Mouse (Mus musculus) embryonic facial prominence, embryonic 15.5 days (tissue): ENCODE data around the gene Diras1. TPM values are rescaled to one million over a fixed set of nuclear protein-coding genes. Genes with fewer than 3 reads are reported as not detected.

Experiments
- ATAC-seq: fragments of 200-750 bp; cut with Nextera tagmentation; 2 replicates; pipeline ENCODE4 v1.8.0; 2017; ENCODE audit warnings: low read depth, moderate TSS enrichment; ENCODE audit not compliant: insufficient number of reproducible peaks, low FRiP score, low TSS enrichment
- H3K27ac ChIP-seq: fragments of 300-500 bp; sonication (generic); replicated peaks from 2 replicates; pipeline ENCODE4 v1.5.1; 2015; ENCODE audit warnings: mild to moderate bottlenecking, inconsistent platforms
- H3K27me3 ChIP-seq: fragments of 300-500 bp; sonication (generic); 2 replicates; pipeline ENCODE4 v1.6.1; 2015; ENCODE audit warnings: inconsistent platforms
- H3K36me3 ChIP-seq: fragments of 300-500 bp; sonication (generic); 2 replicates; pipeline ENCODE4 v1.6.1; 2015; ENCODE audit warnings: mild to moderate bottlenecking, inconsistent platforms
- H3K4me1 ChIP-seq: fragments of 300-500 bp; sonication (generic); 2 replicates; pipeline ENCODE4 v1.6.1; 2015; ENCODE audit warnings: inconsistent platforms
- H3K4me2 ChIP-seq: fragments of 300-500 bp; sonication (generic); replicated peaks from 2 replicates; pipeline ENCODE4 v1.6.1; 2015; ENCODE audit warnings: mild to moderate bottlenecking, inconsistent platforms
- H3K4me3 ChIP-seq: fragments of 300-500 bp; sonication (generic); replicated peaks from 2 replicates; pipeline ENCODE4 v1.5.1; 2015; ENCODE audit warnings: mild to moderate bottlenecking, inconsistent platforms
- H3K9ac ChIP-seq: fragments of 300-500 bp; sonication (generic); 2 replicates; pipeline ENCODE4 v1.6.1; 2015; ENCODE audit warnings: inconsistent platforms
- H3K9me3 ChIP-seq: fragments of 300-500 bp; sonication (generic); replicated peaks from 2 replicates; pipeline ENCODE4 v1.6.1; 2016; ENCODE audit warnings: inconsistent platforms
- WGBS: fragments of 180-500 bp; shearing (Covaris S2); methylation state at CpG from one replicate; pipeline ENCODE4 v1.1.7; 2015; 5-methylcytosine and 5-hydroxymethylcytosine counted together
- polyA plus RNA-seq: library from polyadenylated mRNA; unstranded; fragments of >200 nt; fragmentation: Nextera tagmentation; extraction: Ambion mirVana; gene quantifications from 2 replicates; pipeline ENCODE4 v1.2.1, GENCODE M21; 2015

The Diras1 gene
- polyA plus RNA-seq, 1 experiment from 2014 or later = 1.9 TPM

DNA sequence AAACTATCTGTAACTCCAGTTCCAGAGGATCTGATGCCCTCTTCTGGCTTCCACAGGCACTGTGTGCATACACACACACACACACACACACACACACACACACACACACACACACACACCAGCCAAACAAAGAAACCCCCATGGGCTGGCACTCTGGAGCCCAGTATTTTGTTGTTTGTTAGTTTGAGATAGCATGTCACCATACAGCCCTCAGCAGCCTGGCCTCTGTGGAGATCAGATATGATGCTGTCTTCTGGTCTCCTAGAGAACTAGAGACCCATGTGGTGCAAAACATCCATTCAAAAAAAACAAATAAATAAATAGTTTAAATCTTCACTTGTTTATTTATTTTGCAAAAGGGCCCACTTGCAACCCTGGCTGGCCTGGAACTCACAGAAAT is 2.8 kb upstream of the Diras1 start:
- Histone ChIP-seq H3K27ac (no peak overlapping the region), H3K9ac (no peak overlapping the region), H3K36me3 (peaks cover 30% of the 10 kb centered on the region), H3K27me3 (peaks cover 28% of the 10 kb centered on the region), H3K4me3 (no peak overlapping the region), H3K9me3 (no peaks in the 10 kb centered on the region), H3K4me2 (no peak overlapping the region), H3K4me1 (peaks cover 8% of the 10 kb centered on the region)
- no peak for ATAC-seq

DNA sequence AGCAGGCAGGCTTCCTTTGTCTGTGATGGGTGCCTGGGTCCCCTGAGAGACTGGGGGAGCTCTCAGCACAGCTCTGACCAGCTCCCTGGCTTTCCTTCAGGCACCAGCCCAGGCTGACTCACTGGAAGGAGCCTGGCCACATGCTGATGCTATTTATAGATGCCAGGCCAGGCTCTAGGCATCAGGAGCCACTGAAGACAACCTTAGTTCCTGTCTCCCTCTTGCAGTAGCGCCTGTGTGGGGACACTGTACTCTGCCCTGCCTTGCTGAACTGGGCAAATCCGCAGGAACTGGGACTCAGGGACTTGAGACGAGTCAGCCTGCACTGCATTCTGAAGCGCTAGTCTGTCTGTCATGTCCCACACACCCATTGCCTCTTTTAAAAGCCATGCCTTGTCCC is 1.9 kb upstream of the Diras1 start:
- H3K4me2 ChIP-seq = no peak overlapping the region
- peaks cover 8% of the 10 kb centered on the region for H3K4me1 ChIP-seq
- no peak for ATAC-seq
- H3K4me3 ChIP-seq = no peak overlapping the region
- H3K36me3 ChIP-seq = peaks cover 22% of the 10 kb centered on the region
- no peak overlapping the region for H3K9ac ChIP-seq
- H3K27me3 ChIP-seq = peaks cover 34% of the 10 kb centered on the region
- H3K27ac ChIP-seq = no peak overlapping the region
- WGBS = 52% methylated on average over 4 of the region's 4 CpGs
- no peaks in the 10 kb centered on the region for H3K9me3 ChIP-seq

DNA sequence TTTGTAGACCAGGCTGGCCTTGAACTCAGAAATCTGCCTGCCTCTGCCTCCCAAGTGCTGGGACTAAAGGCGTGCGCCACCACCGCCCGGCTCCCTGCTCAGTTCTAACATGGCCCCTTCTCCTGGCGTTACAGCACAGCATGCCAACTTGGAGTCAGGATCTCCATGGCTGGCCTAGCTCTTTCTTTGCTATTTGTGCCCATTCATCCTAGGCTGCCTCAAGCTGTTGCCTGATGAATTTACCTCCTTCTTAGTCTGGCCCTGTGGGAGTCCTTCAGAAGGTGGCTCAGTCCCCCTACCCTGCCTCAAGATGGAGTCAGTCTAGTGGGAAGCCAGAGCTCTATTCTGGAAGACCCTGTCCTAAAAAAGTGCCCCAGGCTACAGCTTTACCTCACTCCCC is 1.4 kb upstream of the Diras1 start:
- Histone ChIP-seq H3K9me3 (no peaks in the 10 kb centered on the region), H3K27me3 (peaks cover 39% of the 10 kb centered on the region), H3K36me3 (peaks cover 18% of the 10 kb centered on the region), H3K27ac (no peak overlapping the region), H3K9ac (no peak overlapping the region), H3K4me2 (no peak overlapping the region), H3K4me1 (peaks cover 10% of the 10 kb centered on the region), H3K4me3 (no peak overlapping the region)
- ATAC-seq = no peak
- 97% methylated on average over 5 of the region's 5 CpGs for WGBS

GRCm38 (mm10) chr10:81025047-81025621 is 328 bp downstream of the Diras1 start:
- H3K4me2 ChIP-seq = peak overlapping the region; percentile 53
- H3K9ac ChIP-seq = no peak overlapping the region
- peak; percentile 27; the same call in 1 of the 2 replicates for ATAC-seq
- peaks cover 12% of the 10 kb centered on the region for H3K4me1 ChIP-seq
- 0 out of 2 replicates have a peak, but pooled peaks cover under 1% of the 10 kb centered on the region for H3K36me3 ChIP-seq
- no peak overlapping the region for H3K27ac ChIP-seq
- peaks cover 46% of the 10 kb centered on the region for H3K27me3 ChIP-seq
- H3K4me3 ChIP-seq = peak overlapping the region; percentile 34
- no peaks in the 10 kb centered on the region for H3K9me3 ChIP-seq
- WGBS = 3% methylated on average over 37 of the region's 43 CpGs

DNA sequence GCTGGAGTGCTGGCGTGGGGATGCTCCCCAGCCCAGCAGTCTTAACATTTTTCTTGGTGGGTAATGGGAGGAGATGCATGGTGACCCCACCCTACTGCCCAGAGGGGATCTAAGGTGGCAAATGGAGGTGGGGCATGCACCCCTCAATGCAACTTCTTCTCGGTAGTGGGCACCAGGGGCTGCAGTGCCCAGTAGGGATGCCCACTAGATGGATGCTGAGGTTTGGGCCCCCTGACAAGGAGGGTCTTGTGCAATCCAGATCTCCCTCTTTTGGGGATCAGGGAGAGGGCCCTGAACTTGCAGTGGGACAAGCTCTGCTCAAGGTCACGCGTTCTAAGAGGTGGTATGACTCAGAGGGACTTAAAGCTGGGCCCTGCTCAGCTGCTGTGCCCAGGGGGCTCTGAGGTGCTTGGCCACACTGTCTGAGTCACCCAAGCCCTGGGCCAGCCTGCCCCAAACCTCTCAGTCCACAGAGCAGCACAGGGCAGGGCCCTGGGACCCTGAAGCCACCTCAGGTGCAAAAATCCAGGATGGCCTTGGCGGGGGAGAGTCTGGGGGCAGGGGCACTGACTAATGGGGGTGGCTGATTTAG is 1.0 kb downstream of the Diras1 start:
- H3K36me3 ChIP-seq = no peaks in the 10 kb centered on the region
- H3K27ac ChIP-seq = no peak overlapping the region
- no peak overlapping the region for H3K4me2 ChIP-seq
- no peak overlapping the region for H3K4me3 ChIP-seq
- H3K9ac ChIP-seq = no peak overlapping the region
- ATAC-seq = 0 out of 2 replicates have a peak, but pooled peaks have one; percentile 10
- no peaks in the 10 kb centered on the region for H3K9me3 ChIP-seq
- peaks cover 46% of the 10 kb centered on the region for H3K27me3 ChIP-seq
- 64% methylated on average over 5 of the region's 5 CpGs for WGBS
- H3K4me1 ChIP-seq = peaks cover 12% of the 10 kb centered on the region

GRCm38 (mm10) chr10:81022744-81023143 is 2.7 kb downstream of the Diras1 start:
- 65% methylated on average over 8 of the region's 8 CpGs for WGBS
- peaks cover 46% of the 10 kb centered on the region for H3K27me3 ChIP-seq

DNA sequence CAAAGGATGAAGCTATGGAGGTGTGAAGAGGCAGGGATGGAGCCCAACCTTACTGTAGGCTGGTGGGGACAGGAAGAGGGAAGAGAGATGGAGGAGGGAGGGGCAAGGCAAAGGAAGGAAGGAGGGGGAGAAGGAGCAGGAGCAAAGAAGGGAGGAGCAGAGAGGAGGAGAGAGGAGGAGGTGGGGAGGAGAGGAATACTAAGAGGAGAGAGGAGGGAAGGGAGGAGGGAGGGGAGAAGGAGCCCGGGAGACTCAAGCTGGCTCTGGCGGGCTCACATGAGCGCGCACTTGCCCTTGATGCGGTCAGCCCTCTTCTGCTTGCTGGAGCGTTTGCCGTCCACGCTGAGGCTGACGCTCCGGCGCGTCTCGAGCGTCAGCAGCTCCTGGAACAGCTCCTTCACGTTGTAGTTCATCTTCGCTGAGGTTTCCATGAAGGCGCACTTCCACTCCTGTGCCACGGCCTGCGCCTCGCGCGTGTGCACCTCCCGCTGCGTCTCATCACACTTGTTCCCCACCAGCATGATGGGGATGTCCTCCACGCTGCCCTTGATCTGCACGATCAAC is 3.8 kb downstream of the Diras1 start:
- H3K27me3 ChIP-seq = peaks cover 46% of the 10 kb centered on the region

More at GRCm38 (mm10) chr10:81022744-81023143, 2.7 kb downstream of the Diras1 start:
- no peaks in the 10 kb centered on the region for H3K36me3 ChIP-seq
- no peaks in the 10 kb centered on the region for H3K9me3 ChIP-seq
- ATAC-seq = no peak
- no peak overlapping the region for H3K4me2 ChIP-seq
- H3K4me1 ChIP-seq = peaks cover 12% of the 10 kb centered on the region
- no peak overlapping the region for H3K4me3 ChIP-seq
- no peak overlapping the region for H3K27ac ChIP-seq
- H3K9ac ChIP-seq = no peak overlapping the region

DNA sequence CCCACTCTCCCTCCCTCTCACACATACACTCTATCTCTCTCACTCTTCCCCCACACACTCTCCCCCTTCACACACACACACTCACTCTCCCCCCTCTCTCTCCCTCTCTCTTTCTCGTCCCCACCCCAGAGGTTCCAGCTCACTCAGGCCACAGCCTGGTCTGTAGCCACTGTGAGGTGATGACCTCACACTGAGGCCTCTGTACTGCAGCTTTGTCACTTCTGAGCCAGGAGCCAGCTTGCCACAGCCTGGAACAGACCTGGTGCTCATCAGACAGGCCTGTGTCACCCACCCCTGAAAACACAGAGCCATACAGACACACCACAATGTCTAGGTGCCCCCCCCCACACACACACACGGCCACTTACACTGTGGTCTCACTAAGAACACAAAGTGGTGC is 5.3 kb downstream of the Diras1 start:
- Histone ChIP-seq H3K27ac (no peak overlapping the region), H3K4me1 (peaks cover 10% of the 10 kb centered on the region), H3K9me3 (no peaks in the 10 kb centered on the region), H3K9ac (no peak overlapping the region), H3K4me3 (no peak overlapping the region), H3K4me2 (no peak overlapping the region), H3K36me3 (no peaks in the 10 kb centered on the region), H3K27me3 (peaks cover 37% of the 10 kb centered on the region)
- 46% methylated on average over 2 of the region's 2 CpGs for WGBS
- no peak for ATAC-seq

More for the DNA sequence above, 3.8 kb downstream of the Diras1 start:
- Histone ChIP-seq H3K4me1 (peaks cover 12% of the 10 kb centered on the region), H3K9me3 (no peaks in the 10 kb centered on the region), H3K9ac (no peak overlapping the region), H3K36me3 (no peaks in the 10 kb centered on the region), H3K4me3 (no peak overlapping the region), H3K27ac (no peak overlapping the region), H3K4me2 (no peak overlapping the region)
- 8% methylated on average over 26 of the region's 26 CpGs for WGBS
- ATAC-seq = no peak

DNA sequence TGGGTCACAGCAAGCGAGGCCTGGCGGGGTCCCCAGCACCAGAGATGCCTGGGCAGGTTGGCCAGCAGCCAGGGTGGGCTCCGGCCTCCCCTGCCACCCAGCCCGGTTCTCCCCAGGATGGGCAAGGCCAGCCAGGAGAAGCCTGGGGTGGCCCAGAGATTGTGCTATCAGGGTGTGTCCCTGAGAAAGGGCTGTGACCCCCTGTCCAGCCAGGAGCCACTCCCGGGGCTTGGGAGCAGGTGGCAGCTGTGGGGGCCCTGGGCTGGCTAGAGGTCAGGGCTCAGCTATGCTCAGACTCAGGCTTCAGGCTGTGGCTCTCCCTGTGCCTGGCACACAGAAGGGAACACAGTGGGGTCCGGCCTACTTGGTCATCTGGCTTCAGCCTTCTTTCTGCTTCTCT is 5.8 kb downstream of the Diras1 start:
- Histone ChIP-seq H3K27me3 (peaks cover 31% of the 10 kb centered on the region), H3K4me1 (0 out of 2 replicates have a peak, but pooled peaks cover 9% of the 10 kb centered on the region), H3K4me2 (no peak overlapping the region), H3K36me3 (no peaks in the 10 kb centered on the region), H3K27ac (no peak overlapping the region), H3K9ac (no peak overlapping the region), H3K4me3 (no peak overlapping the region), H3K9me3 (no peaks in the 10 kb centered on the region)
- 69% methylated on average over 6 of the region's 6 CpGs for WGBS
- no peak for ATAC-seq

DNA sequence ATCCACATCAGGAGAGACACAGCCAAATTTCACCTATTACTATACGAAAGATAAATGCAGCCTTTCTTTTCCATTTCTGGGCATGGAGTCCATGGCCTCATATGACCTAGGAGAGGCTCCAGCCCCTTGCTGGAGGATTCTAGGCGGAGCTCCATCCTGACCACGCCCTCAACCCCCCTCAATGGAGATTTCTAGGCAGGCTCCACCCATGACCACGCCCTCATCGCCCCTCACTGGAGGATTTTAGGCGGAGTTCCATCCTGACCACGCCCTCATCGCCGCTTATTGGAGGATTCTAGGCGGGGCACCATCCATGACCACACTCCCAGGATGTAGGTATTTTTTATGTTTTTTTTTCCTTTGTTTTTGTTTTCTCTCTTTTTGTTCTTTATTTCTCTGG is 7.1 kb downstream of the Diras1 start:
- ATAC-seq = no peak
- Histone ChIP-seq H3K4me3 (no peak overlapping the region), H3K36me3 (no peaks in the 10 kb centered on the region), H3K27ac (no peak overlapping the region), H3K4me2 (no peak overlapping the region), H3K27me3 (peaks cover 18% of the 10 kb centered on the region), H3K9me3 (no peaks in the 10 kb centered on the region), H3K9ac (no peak overlapping the region), H3K4me1 (0 out of 2 replicates have a peak, but pooled peaks cover 15% of the 10 kb centered on the region)
- WGBS = 42% methylated on average over 10 of the region's 10 CpGs

- 7% methylated on average over 7 of the region's 7 CpGs for WGBS
Observed at GRCm38 (mm10) chr10:81016645-81017044, 8.8 kb downstream of the Diras1 start.

More at GRCm38 (mm10) chr10:81016645-81017044, 8.8 kb downstream of the Diras1 start:
- Histone ChIP-seq H3K4me1 (0 out of 2 replicates have a peak, but pooled peaks cover 15% of the 10 kb centered on the region), H3K9ac (no peak overlapping the region), H3K27ac (no peak overlapping the region), H3K4me2 (no peak overlapping the region), H3K4me3 (no peak overlapping the region), H3K27me3 (peaks cover 6% of the 10 kb centered on the region; the same call in 1 of the 2 replicates), H3K36me3 (no peaks in the 10 kb centered on the region), H3K9me3 (no peaks in the 10 kb centered on the region)
- ATAC-seq = no peak
